Mouse (Mus musculus) hindbrain, embryonic 14.5 days (tissue): ENCODE results near the gene Zcchc17. TPM values are rescaled to one million over a fixed set of nuclear protein-coding genes. Genes with fewer than 3 reads are reported as not detected.

Experiments
- ATAC-seq: fragments of 200-750 bp; cut with Nextera tagmentation; 2 replicates; pipeline ENCODE4 v1.8.0; 2017; ENCODE audit warnings: moderate number of reproducible peaks, mild to moderate bottlenecking, moderate TSS enrichment, moderate library complexity; ENCODE audit not compliant: low FRiP score
- DNase-seq: peaks from one replicate; pipeline ENCODE4 v3.0.0-alpha.2; 2015; ENCODE audit warnings: low spot score
- H3K27ac ChIP-seq: fragments of 300-500 bp; sonication (generic); 2 replicates; pipeline ENCODE4 v1.5.1; 2014; ENCODE audit warnings: mild to moderate bottlenecking, moderate library complexity
- H3K27me3 ChIP-seq: fragments of 300-500 bp; sonication (generic); 2 replicates; pipeline ENCODE4 v1.6.1; 2014; ENCODE audit warnings: mild to moderate bottlenecking, low read length, mixed read lengths; ENCODE audit not compliant: control insufficient read depth, insufficient read depth
- H3K36me3 ChIP-seq: fragments of 300-500 bp; sonication (generic); replicated peaks from 2 replicates; pipeline ENCODE4 v1.6.1; 2014; ENCODE audit not compliant: control insufficient read depth, insufficient read depth
- H3K4me1 ChIP-seq: fragments of 300-500 bp; sonication (generic); replicated peaks from 2 replicates; pipeline ENCODE4 v1.6.1; 2014; ENCODE audit warnings: antibody characterized with exemption, low read length, mixed read lengths; ENCODE audit not compliant: control insufficient read depth, insufficient read depth
- H3K4me2 ChIP-seq: fragments of 300-500 bp; sonication (generic); replicated peaks from 2 replicates; pipeline ENCODE4 v1.6.1; 2014; ENCODE audit warnings: mild to moderate bottlenecking, moderate library complexity
- H3K4me3 ChIP-seq: fragments of 300-500 bp; sonication (generic); replicated peaks from 2 replicates; pipeline ENCODE4 v1.5.1; 2014; ENCODE audit warnings: mild to moderate bottlenecking, low read length
- H3K9ac ChIP-seq: fragments of 300-500 bp; sonication (generic); 2 replicates; pipeline ENCODE4 v1.6.1; 2014
- H3K9me3 ChIP-seq: fragments of 300-500 bp; sonication (generic); 2 replicates; pipeline ENCODE4 v1.6.1; 2016; ENCODE audit warnings: low read length; ENCODE audit not compliant: control insufficient read depth
- WGBS: fragments of 180-500 bp; shearing (Covaris S2); extraction: QIAGEN DNeasy Blood & Tissue Kit; methylation state at CpG from one replicate; pipeline ENCODE4 v1.1.7; 2014; 5-methylcytosine and 5-hydroxymethylcytosine counted together
- polyA plus RNA-seq: library from polyadenylated mRNA; unstranded; fragments of >200 nt; fragmentation: Nextera tagmentation; extraction: Ambion mirVana; gene quantifications from 2 replicates; pipeline ENCODE4 v1.2.1, GENCODE M21; 2014

Zcchc17 gene
- polyA plus RNA-seq, 1 experiment from 2014 or later, result 88.1 TPM

- Histone ChIP-seq H3K4me1 (peaks cover 11% of the 10 kb centered on the region), H3K9ac (peak within 1 kb of the TSS; percentile 84), H3K9me3 (no peaks in the 10 kb centered on the region), H3K27ac (peak within 1 kb of the TSS; percentile 49), H3K36me3 (peaks cover 11% of the 10 kb centered on the region; the same call in 1 of the 2 replicates), H3K4me3 (peak within 1 kb of the TSS; percentile 59), H3K4me2 (peak within 1 kb of the TSS; percentile 95), H3K27me3 (peaks cover 13% of the 10 kb centered on the region)
- peak; percentile 63 for ATAC-seq
- DNase-seq, result peak; percentile 69
- under 1% methylated on average over 51 of the region's 52 CpGs for WGBS
These were observed 51.3 kb downstream of the Zcchc17 start, which contains the start of the genes Fabp3 and Gm10570 for GRCm38 (mm10) chr4:130308231-130309081. TSS of gene Fabp3 (plus strand) at chr4:130308595. TSS of gene Gm10570 (minus strand) at chr4:130308674.

- ATAC-seq, result peak; percentile 7; the same call in 1 of the 2 replicates
- peak; percentile 36 for DNase-seq
- H3K27ac ChIP-seq, result peak overlapping the region; percentile 49; the same call in 1 of the 2 replicates
- peak overlapping the region; percentile 84 for H3K9ac ChIP-seq
- peak overlapping the region; percentile 59 for H3K4me3 ChIP-seq
- H3K9me3 ChIP-seq, result no peaks in the 10 kb centered on the region
- peaks cover 5% of the 10 kb centered on the region; the same call in 1 of the 2 replicates for H3K36me3 ChIP-seq
- peaks cover 11% of the 10 kb centered on the region for H3K4me1 ChIP-seq
- peak overlapping the region; percentile 95 for H3K4me2 ChIP-seq
- peaks cover 13% of the 10 kb centered on the region for H3K27me3 ChIP-seq
- under 1% methylated on average over 23 of the region's 23 CpGs for WGBS
These were observed 51.9 kb downstream of the Zcchc17 start for GRCm38 (mm10) chr4:130307851-130308230.

- Histone ChIP-seq H3K36me3 (no peaks in the 10 kb centered on the region), H3K4me1 (peaks cover 11% of the 10 kb centered on the region), H3K9me3 (no peaks in the 10 kb centered on the region), H3K4me3 (peak overlapping the region; percentile 59; the same call in 1 of the 2 replicates), H3K27ac (no peak overlapping the region), H3K4me2 (peak overlapping the region; percentile 95), H3K27me3 (peaks cover 13% of the 10 kb centered on the region), H3K9ac (no peak overlapping the region)
- ATAC-seq (no peak), DNase-seq (no peak)
- WGBS, result 78% methylated on average over 10 of the region's 10 CpGs
These were observed 52.7 kb downstream of the Zcchc17 start for GRCm38 (mm10) chr4:130306796-130307630.

- H3K36me3 ChIP-seq, result no peaks in the 10 kb centered on the region
- DNase-seq (no peak), ATAC-seq (no peak)
- H3K4me1 ChIP-seq, result peaks cover 11% of the 10 kb centered on the region
- peaks cover 13% of the 10 kb centered on the region for H3K27me3 ChIP-seq
- no peak overlapping the region for H3K27ac ChIP-seq
- 18% methylated on average over 3 of the region's 3 CpGs for WGBS
- no peak overlapping the region for H3K9ac ChIP-seq
- H3K9me3 ChIP-seq, result no peaks in the 10 kb centered on the region
- no peak overlapping the region for H3K4me2 ChIP-seq
- no peak overlapping the region for H3K4me3 ChIP-seq
These were observed 55.0 kb downstream of the Zcchc17 start for GRCm38 (mm10) chr4:130304746-130305145.

GRCm38 (mm10) chr4:130302285-130302870, 57.4 kb downstream of the Zcchc17 start:
- ATAC-seq (no peak), DNase-seq (no peak)
- Histone ChIP-seq H3K27me3 (peaks cover 10% of the 10 kb centered on the region), H3K27ac (no peak overlapping the region), H3K4me1 (no peaks in the 10 kb centered on the region), H3K9ac (no peak overlapping the region), H3K9me3 (no peaks in the 10 kb centered on the region), H3K4me2 (no peak overlapping the region), H3K36me3 (no peaks in the 10 kb centered on the region), H3K4me3 (no peak overlapping the region)
- 47% methylated on average over 12 of the region's 12 CpGs for WGBS

- H3K4me1 ChIP-seq, result no peaks in the 10 kb centered on the region
- H3K27me3 ChIP-seq, result no peaks in the 10 kb centered on the region
- no peak for ATAC-seq
- H3K4me3 ChIP-seq, result no peak overlapping the region
- no peak for DNase-seq
- H3K36me3 ChIP-seq, result no peaks in the 10 kb centered on the region
- no peaks in the 10 kb centered on the region for H3K9me3 ChIP-seq
- H3K9ac ChIP-seq, result no peak overlapping the region
- WGBS, result 68% methylated on average over 8 of the region's 8 CpGs
- H3K27ac ChIP-seq, result no peak overlapping the region
- H3K4me2 ChIP-seq, result no peak overlapping the region
These were observed 60.1 kb downstream of the Zcchc17 start for GRCm38 (mm10) chr4:130299629-130300018.

- Histone ChIP-seq H3K27me3 (no peaks in the 10 kb centered on the region), H3K4me3 (no peak overlapping the region), H3K4me2 (no peak overlapping the region), H3K9me3 (no peaks in the 10 kb centered on the region), H3K27ac (no peak overlapping the region), H3K36me3 (no peaks in the 10 kb centered on the region), H3K9ac (no peak overlapping the region), H3K4me1 (no peaks in the 10 kb centered on the region)
- DNase-seq (no peak), ATAC-seq (peak; percentile 32; the same call in 1 of the 2 replicates)
- 75% methylated on average over 11 of the region's 11 CpGs for WGBS
These were observed 60.7 kb downstream of the Zcchc17 start for GRCm38 (mm10) chr4:130298877-130299628.

- ATAC-seq, result no peak; the same call in 1 of the 2 replicates
- WGBS, result 25% methylated on average over 13 of the region's 13 CpGs
- H3K4me2 ChIP-seq, result no peak overlapping the region
- no peaks in the 10 kb centered on the region for H3K9me3 ChIP-seq
- no peak overlapping the region for H3K9ac ChIP-seq
- H3K4me3 ChIP-seq, result no peak overlapping the region
- H3K27me3 ChIP-seq, result no peaks in the 10 kb centered on the region
- DNase-seq, result peak; percentile 47
- H3K27ac ChIP-seq, result no peak overlapping the region
- no peaks in the 10 kb centered on the region for H3K4me1 ChIP-seq
- no peaks in the 10 kb centered on the region for H3K36me3 ChIP-seq
These were observed 62.6 kb downstream of the Zcchc17 start for GRCm38 (mm10) chr4:130297123-130297529.
